Mouse (Mus musculus): Measurements from ENCODE around the gene Cdrt4. TPM values are rescaled to one million over a fixed set of nuclear protein-coding genes. Genes with fewer than 3 reads are reported as not detected.

Cdrt4 gene
- polyA plus RNA-seq, 1 experiment from 2014 or later, result not detected

DNA sequence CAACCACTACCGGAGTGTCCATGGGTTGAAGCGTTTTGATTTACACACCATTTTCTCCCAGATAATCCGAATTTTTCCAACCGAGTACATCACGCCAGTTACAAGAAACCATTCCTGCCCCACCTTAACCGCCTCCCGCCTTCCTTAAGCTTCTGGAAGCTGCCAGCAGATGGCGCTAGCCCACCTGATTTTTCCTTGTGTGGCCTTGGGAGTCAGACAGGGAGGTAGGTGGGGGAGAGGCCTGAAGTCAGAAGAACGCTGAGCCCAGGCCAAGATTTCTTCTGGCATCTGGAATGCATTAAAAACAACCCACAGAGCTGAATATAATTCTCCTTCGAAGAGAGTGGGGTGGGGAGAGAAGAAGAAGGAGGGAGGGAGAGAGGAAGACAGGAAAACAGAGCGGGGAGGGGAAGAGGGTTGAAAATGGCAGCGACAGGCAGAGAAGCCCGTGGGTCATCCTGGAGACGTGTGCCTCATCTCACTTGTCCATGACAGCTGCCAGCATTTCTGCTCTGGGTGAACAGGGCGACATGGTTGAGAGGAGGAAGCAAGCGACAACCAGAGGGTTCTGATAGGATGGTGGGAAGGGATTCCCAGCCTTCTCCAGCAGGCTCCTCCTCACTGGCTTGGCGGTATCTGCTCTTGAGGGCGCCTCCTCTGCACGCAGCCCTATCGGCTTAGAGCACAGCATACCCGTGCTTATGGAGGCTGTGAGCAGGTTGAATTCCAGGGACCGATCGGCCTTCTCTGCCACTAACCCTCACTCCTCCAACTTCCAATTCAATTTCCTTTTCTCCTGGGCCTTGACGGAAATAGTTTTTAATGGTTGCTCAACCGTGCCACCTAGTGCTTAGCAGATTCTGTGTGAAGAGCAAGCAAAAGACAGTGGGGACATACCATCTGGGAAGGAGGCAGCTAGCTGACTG is 29.7 kb upstream of the Cdrt4 start:
- H3K4me2 ChIP-seq (replicated peaks), result peak overlapping the region; percentile 54
- 21% methylated on average over 25 of the region's 25 CpGs for WGBS
- H3K9me3 ChIP-seq, result no peaks in the 10 kb centered on the region
- peak; percentile 92 for ATAC-seq
- no peaks in the 10 kb centered on the region for H3K27me3 ChIP-seq (replicated peaks)
- H3K4me1 ChIP-seq (replicated peaks), result peaks cover 11% of the 10 kb centered on the region
- no peaks in the 10 kb centered on the region for H3K36me3 ChIP-seq
- 0 out of 2 replicates have a peak overlapping the region, but pooled peaks have one; percentile 19 for H3K4me3 ChIP-seq (replicated peaks)
- peak overlapping the region; percentile 86 for H3K27ac ChIP-seq
- peak overlapping the region; percentile 31; the same call in 1 of the 2 replicates for H3K9ac ChIP-seq

GRCm38 (mm10) chr11:62924091-62924761 is 26.8 kb upstream of the Cdrt4 start:
- Histone ChIP-seq H3K4me2 (replicated peaks) (no peak overlapping the region), H3K9me3 (no peaks in the 10 kb centered on the region), H3K27me3 (replicated peaks) (no peaks in the 10 kb centered on the region), H3K36me3 (no peaks in the 10 kb centered on the region), H3K4me1 (replicated peaks) (peaks cover 11% of the 10 kb centered on the region), H3K9ac (no peak overlapping the region), H3K4me3 (replicated peaks) (no peak overlapping the region), H3K27ac (no peak overlapping the region)
- 64% methylated on average over 6 of the region's 6 CpGs for WGBS
- no peak for ATAC-seq

DNA sequence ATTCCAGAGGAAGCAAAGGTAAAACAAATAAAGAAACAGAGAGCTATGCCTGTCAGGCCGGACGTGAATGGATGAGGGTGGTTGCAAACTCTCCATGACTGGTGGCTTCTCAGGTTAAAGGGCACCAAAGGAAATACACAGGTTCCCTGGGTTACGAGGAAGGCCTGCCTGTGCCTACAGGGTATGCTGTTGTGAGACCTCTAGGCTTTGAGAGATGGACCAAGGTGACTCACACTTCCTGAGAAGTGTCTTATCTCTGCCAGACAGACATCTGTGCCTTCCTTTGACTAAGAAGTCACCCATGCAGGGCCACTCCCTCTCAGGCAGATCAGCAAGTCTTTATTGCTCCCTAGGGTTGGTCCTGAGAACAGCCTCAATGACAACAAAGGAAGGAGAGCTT is 21.2 kb upstream of the Cdrt4 start:
- no peaks in the 10 kb centered on the region for H3K4me1 ChIP-seq (replicated peaks)
- H3K4me3 ChIP-seq (replicated peaks), result no peak overlapping the region
- no peak for ATAC-seq
- H3K9me3 ChIP-seq, result no peaks in the 10 kb centered on the region
- WGBS, result 37% methylated on average over 3 of the region's 3 CpGs
- H3K27me3 ChIP-seq (replicated peaks), result no peaks in the 10 kb centered on the region
- no peaks in the 10 kb centered on the region for H3K36me3 ChIP-seq
- no peak overlapping the region for H3K4me2 ChIP-seq (replicated peaks)
- no peak overlapping the region for H3K27ac ChIP-seq
- no peak overlapping the region for H3K9ac ChIP-seq

DNA sequence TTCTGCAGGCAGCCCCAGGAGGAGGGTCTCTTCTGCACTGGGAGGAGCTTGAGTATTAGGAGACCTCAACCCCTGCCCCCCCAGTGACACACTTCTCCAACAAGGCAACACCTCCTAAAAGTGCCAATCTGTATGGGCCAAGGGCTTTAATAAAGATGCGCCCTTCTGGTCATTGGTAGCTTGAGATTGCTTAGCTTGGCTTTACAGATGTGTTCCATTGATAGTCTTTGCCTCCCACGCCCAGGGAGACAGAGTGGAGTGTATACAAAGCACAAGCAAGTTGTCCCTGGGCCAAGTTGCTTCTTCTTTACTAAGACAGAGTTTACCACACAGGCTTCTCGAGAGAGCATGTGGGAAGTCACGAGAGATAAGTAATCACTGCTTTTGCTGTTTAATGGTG is 20.4 kb upstream of the Cdrt4 start:
- Histone ChIP-seq H3K27me3 (replicated peaks) (no peaks in the 10 kb centered on the region), H3K27ac (no peak overlapping the region), H3K4me3 (replicated peaks) (no peak overlapping the region), H3K9me3 (no peaks in the 10 kb centered on the region), H3K9ac (no peak overlapping the region), H3K4me1 (replicated peaks) (no peaks in the 10 kb centered on the region), H3K4me2 (replicated peaks) (no peak overlapping the region), H3K36me3 (no peaks in the 10 kb centered on the region)
- ATAC-seq, result no peak
- WGBS, result 71% methylated on average over 4 of the region's 4 CpGs

DNA sequence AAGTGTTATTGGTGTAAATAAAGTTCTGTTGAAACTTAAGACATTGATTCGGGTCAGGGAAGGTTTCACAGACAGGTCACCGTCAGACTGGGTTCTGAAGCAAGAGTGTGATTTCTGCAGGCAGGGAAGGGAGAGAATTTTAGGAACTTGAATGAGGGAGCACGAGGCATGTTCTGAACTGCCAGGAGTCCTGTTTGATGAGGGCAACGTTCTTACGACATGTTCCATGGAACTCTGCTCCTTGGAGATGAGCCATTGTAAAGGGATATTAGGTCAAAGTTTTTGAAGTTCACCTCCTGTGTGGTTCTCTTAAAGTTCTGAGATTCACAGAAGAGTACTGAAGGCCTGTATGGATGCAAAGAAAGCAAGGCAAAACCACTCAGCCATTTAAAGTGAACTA is 19.9 kb upstream of the Cdrt4 start:
- 79% methylated on average over 5 of the region's 5 CpGs for WGBS
- ATAC-seq, result no peak
- H3K27ac ChIP-seq, result no peak overlapping the region

DNA sequence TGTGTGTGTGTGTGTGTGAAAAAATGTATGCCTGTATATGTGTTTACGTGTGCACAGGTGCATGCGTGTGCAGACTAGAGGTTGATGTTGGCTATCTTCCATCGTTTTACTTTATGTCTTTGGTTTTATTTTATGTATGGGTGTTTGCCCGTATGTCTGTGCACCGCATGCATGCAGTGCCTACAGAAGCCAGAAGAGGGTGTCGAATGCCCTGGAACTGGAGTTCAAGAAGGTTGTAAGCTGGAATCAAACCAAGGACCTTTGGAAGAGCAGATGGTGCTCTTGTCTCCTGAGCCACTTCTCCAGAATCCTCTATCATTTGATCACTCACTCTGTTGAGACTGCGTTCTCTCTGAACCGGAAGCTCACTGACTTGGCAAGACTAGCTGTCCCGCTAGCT is 17.9 kb upstream of the Cdrt4 start:
- Histone ChIP-seq H3K4me3 (replicated peaks) (no peak overlapping the region), H3K27ac (no peak overlapping the region), H3K4me1 (replicated peaks) (no peaks in the 10 kb centered on the region), H3K27me3 (replicated peaks) (no peaks in the 10 kb centered on the region), H3K36me3 (no peaks in the 10 kb centered on the region), H3K9me3 (no peaks in the 10 kb centered on the region), H3K4me2 (replicated peaks) (no peak overlapping the region), H3K9ac (no peak overlapping the region)
- no peak for ATAC-seq
- 91% methylated on average over 9 of the region's 9 CpGs for WGBS

More for the DNA sequence above, 19.9 kb upstream of the Cdrt4 start:
- Histone ChIP-seq H3K36me3 (no peaks in the 10 kb centered on the region), H3K9ac (no peak overlapping the region), H3K4me2 (replicated peaks) (no peak overlapping the region), H3K4me3 (replicated peaks) (no peak overlapping the region), H3K4me1 (replicated peaks) (no peaks in the 10 kb centered on the region), H3K27me3 (replicated peaks) (no peaks in the 10 kb centered on the region), H3K9me3 (no peaks in the 10 kb centered on the region)

- Histone ChIP-seq H3K4me2 (replicated peaks) (no peak overlapping the region), H3K4me1 (replicated peaks) (no peaks in the 10 kb centered on the region), H3K36me3 (no peaks in the 10 kb centered on the region), H3K27me3 (replicated peaks) (no peaks in the 10 kb centered on the region), H3K27ac (no peak overlapping the region), H3K4me3 (replicated peaks) (no peak overlapping the region), H3K9me3 (no peaks in the 10 kb centered on the region), H3K9ac (no peak overlapping the region)
- 86% methylated on average over 11 of the region's 11 CpGs for WGBS
- no peak for ATAC-seq
Measured at GRCm38 (mm10) chr11:62934795-62935514, 16.0 kb upstream of the Cdrt4 start.

DNA sequence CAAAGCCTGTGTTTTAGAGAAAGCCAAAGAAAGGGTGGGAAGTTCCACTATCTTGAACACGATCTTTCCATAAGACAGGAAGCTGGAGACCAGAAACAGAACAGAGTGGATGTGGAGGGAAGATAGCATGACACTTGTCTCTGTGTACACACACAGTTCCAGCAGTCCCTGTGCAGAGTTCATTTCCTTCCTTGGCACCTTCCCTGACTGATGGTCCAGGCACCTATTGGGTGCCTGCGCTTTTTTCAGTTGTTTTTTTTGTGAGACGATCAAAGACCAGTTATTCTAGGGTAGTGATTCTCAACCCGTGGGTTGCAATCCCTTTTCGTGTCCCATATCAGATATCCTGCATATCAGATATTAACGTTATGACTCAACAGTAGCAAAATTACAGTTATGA is 13.0 kb upstream of the Cdrt4 start:
- H3K9ac ChIP-seq, result no peak overlapping the region
- no peaks in the 10 kb centered on the region for H3K4me1 ChIP-seq (replicated peaks)
- no peaks in the 10 kb centered on the region for H3K27me3 ChIP-seq (replicated peaks)
- WGBS, result 75% methylated on average over 6 of the region's 6 CpGs
- ATAC-seq, result no peak
- no peak overlapping the region for H3K27ac ChIP-seq
- no peak overlapping the region for H3K4me3 ChIP-seq (replicated peaks)
- H3K36me3 ChIP-seq, result no peaks in the 10 kb centered on the region
- no peaks in the 10 kb centered on the region for H3K9me3 ChIP-seq
- H3K4me2 ChIP-seq (replicated peaks), result no peak overlapping the region

GRCm38 (mm10) chr11:62938921-62939320 is 12.1 kb upstream of the Cdrt4 start:
- no peak for ATAC-seq
- Histone ChIP-seq H3K4me2 (replicated peaks) (no peak overlapping the region), H3K9ac (no peak overlapping the region), H3K27me3 (replicated peaks) (no peaks in the 10 kb centered on the region), H3K27ac (no peak overlapping the region), H3K36me3 (no peaks in the 10 kb centered on the region), H3K4me3 (replicated peaks) (no peak overlapping the region), H3K4me1 (replicated peaks) (no peaks in the 10 kb centered on the region), H3K9me3 (no peaks in the 10 kb centered on the region)
- WGBS, result 69% methylated on average over 5 of the region's 5 CpGs

DNA sequence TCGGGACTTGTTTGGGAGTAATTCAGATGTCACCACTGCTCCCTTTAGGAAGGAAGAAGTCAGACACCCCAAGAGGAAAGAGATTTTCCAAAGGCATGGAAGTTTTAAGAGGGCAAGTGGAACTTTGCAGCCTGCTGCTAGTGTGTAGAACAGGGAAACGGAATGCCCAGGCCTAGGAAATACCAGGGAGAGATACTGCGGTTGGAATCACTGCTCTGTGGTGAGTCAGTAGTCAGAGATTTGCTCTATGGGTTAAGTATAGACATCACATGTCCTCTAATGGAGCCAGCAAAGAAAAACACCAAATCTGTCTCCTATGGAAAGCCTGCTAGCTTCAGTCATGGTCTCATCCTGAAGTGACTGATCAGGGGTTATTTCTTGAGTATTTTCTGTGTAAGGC is 10.8 kb upstream of the Cdrt4 start:
- no peak overlapping the region for H3K9ac ChIP-seq
- no peak overlapping the region for H3K4me3 ChIP-seq (replicated peaks)
- no peaks in the 10 kb centered on the region for H3K9me3 ChIP-seq
- no peak overlapping the region for H3K4me2 ChIP-seq (replicated peaks)
- no peak for ATAC-seq
- H3K36me3 ChIP-seq, result no peaks in the 10 kb centered on the region
- 78% methylated on average over 3 of the region's 3 CpGs for WGBS
- H3K4me1 ChIP-seq (replicated peaks), result no peaks in the 10 kb centered on the region
- no peak overlapping the region for H3K27ac ChIP-seq
- H3K27me3 ChIP-seq (replicated peaks), result no peaks in the 10 kb centered on the region

DNA sequence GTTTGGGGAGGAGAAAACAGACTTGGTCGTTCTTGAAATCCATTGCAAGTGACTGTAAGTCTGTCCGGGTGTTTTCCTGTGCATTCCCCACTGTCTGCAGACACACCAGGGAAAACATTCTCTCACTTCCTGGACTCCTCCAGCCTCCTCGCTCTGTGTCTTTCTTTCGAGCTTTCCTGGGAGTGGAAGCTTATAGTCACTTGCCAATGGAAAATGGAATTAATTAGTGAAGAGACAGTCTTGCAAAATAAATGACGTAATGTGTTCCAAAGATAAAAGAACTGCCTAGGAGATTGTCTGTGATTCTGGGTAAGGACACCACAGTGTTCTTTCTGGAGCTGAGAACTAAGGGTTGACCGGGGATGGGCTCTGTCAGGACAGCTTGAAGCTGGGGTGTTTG is 7.5 kb upstream of the Cdrt4 start:
- H3K36me3 ChIP-seq, result no peaks in the 10 kb centered on the region
- no peak overlapping the region for H3K27ac ChIP-seq
- H3K27me3 ChIP-seq (replicated peaks), result no peaks in the 10 kb centered on the region
- H3K9me3 ChIP-seq, result no peaks in the 10 kb centered on the region
- no peak overlapping the region for H3K4me3 ChIP-seq (replicated peaks)
- no peak overlapping the region for H3K9ac ChIP-seq
- H3K4me2 ChIP-seq (replicated peaks), result no peak overlapping the region
- WGBS, result 69% methylated on average over 6 of the region's 6 CpGs
- H3K4me1 ChIP-seq (replicated peaks), result no peaks in the 10 kb centered on the region
- no peak for ATAC-seq

GRCm38 (mm10) chr11:62945514-62945913 is 5.5 kb upstream of the Cdrt4 start:
- WGBS, result 57% methylated on average over 4 of the region's 4 CpGs
- peak; percentile 36; the same call in 1 of the 2 replicates for ATAC-seq
- no peak overlapping the region for H3K27ac ChIP-seq
- no peak overlapping the region for H3K4me2 ChIP-seq (replicated peaks)
- no peak overlapping the region for H3K9ac ChIP-seq
- H3K9me3 ChIP-seq, result no peaks in the 10 kb centered on the region
- H3K27me3 ChIP-seq (replicated peaks), result no peaks in the 10 kb centered on the region
- no peaks in the 10 kb centered on the region for H3K4me1 ChIP-seq (replicated peaks)
- H3K36me3 ChIP-seq, result no peaks in the 10 kb centered on the region
- no peak overlapping the region for H3K4me3 ChIP-seq (replicated peaks)
